Mouse (Mus musculus) liver, embryonic 15.5 days (tissue): ENCODE measurements at regions not wholly inside any gene's neighbourhood (a gene's known extent, or its start where the extent isn't known, plus 50 kb on each side); places are given as distances from the start of the nearest gene placed in this dataset.
"Not testable (repeated sequence)": the region's sequence is repeated elsewhere in the genome, so short reads cannot be mapped to it uniquely, and the experiment has no call there.

Experiments used
- ATAC-seq: fragments of 200-750 bp; cut with Nextera tagmentation; 2 replicates; pipeline ENCODE4 v1.8.0; 2017; ENCODE audit warnings: moderate number of reproducible peaks, mild to moderate bottlenecking, moderate library complexity; ENCODE audit not compliant: insufficient read depth
- H3K27ac ChIP-seq: fragments of 300-500 bp; sonication (generic); replicated peaks from 2 replicates; pipeline ENCODE4 v1.5.1; 2015; ENCODE audit warnings: mild to moderate bottlenecking, inconsistent platforms
- H3K27me3 ChIP-seq: fragments of 300-500 bp; sonication (generic); 2 replicates; pipeline ENCODE4 v1.6.1; 2015; ENCODE audit warnings: mild to moderate bottlenecking, inconsistent platforms
- H3K36me3 ChIP-seq: fragments of 300-500 bp; sonication (generic); replicated peaks from 2 replicates; pipeline ENCODE4 v1.6.1; 2015; ENCODE audit warnings: moderate library complexity, mild to moderate bottlenecking, inconsistent platforms
- H3K4me1 ChIP-seq: fragments of 300-500 bp; sonication (generic); replicated peaks from 2 replicates; pipeline ENCODE4 v1.6.1; 2015; ENCODE audit warnings: inconsistent platforms
- H3K4me2 ChIP-seq: fragments of 300-500 bp; sonication (generic); 2 replicates; pipeline ENCODE4 v1.6.1; 2015; ENCODE audit warnings: moderate library complexity, mild to moderate bottlenecking, inconsistent platforms
- H3K4me3 ChIP-seq: fragments of 300-500 bp; sonication (generic); replicated peaks from 2 replicates; pipeline ENCODE4 v1.5.1; 2015; ENCODE audit warnings: mild to moderate bottlenecking, inconsistent platforms
- H3K9ac ChIP-seq: fragments of 300-500 bp; sonication (generic); 2 replicates; pipeline ENCODE4 v1.6.1; 2015; ENCODE audit warnings: moderate library complexity, mild to moderate bottlenecking, inconsistent platforms
- H3K9me3 ChIP-seq: fragments of 300-500 bp; sonication (generic); replicated peaks from 2 replicates; pipeline ENCODE4 v1.6.1; 2016; ENCODE audit warnings: inconsistent platforms
- WGBS: fragments of 180-500 bp; shearing (Covaris S2); methylation state at CpG from one replicate; pipeline ENCODE4 v1.1.7; 2015; ENCODE audit warnings: mixed read lengths; ENCODE audit not compliant: insufficient replicate concordance; 5-methylcytosine and 5-hydroxymethylcytosine counted together

DNA sequence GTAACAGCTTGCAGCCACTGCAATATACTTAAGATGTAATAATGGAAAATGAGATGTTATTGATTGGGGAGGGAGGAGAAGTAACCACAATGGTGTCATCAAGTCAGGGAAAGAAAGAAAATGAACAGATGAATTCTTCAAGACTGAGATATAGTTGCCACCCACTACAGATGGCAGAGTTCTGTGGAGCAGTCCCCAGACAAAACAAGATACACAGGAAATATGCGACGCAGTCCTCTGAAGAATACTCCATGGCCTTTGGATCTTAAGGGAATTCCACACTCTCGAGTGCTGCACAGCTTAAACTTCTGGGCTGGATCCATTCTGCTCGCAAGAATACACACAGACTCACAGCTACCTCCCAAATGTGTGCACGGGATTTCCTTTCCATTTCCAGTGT, 113.4 kb downstream of the Sox4 start:
- Histone ChIP-seq H3K9ac (no peak overlapping the region), H3K4me3 (no peak overlapping the region), H3K36me3 (no peaks in the 10 kb centered on the region), H3K27ac (no peak overlapping the region), H3K27me3 (no peaks in the 10 kb centered on the region), H3K4me2 (no peak overlapping the region), H3K9me3 (no peaks in the 10 kb centered on the region), H3K4me1 (no peaks in the 10 kb centered on the region)
- no peak for ATAC-seq
- 51% methylated on average over 5 of the region's 5 CpGs for WGBS

DNA sequence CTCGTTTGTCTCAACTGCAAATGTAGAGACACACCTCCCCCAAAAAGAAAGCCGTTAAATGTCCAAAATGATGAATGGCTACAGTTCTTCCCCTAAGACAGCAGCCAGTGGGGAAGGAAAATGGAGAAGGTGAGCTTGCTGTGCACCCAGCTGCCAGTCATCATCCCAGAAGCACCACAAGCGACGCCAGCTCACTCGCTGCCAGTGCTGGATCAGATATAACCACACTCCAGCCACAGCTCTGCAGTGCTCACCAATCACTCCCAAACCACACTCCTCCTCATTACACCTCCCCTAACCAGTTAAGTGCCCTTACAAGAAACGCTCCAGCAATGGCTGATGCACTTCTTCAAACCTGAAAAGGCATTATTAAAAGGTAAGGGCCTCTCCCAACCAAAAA, 114.4 kb downstream of the Sox4 start:
- H3K36me3 ChIP-seq = no peaks in the 10 kb centered on the region
- no peak overlapping the region for H3K9ac ChIP-seq
- no peak for ATAC-seq
- 12% methylated on average over 6 of the region's 6 CpGs for WGBS
- H3K4me3 ChIP-seq = no peak overlapping the region
- no peak overlapping the region for H3K27ac ChIP-seq
- no peaks in the 10 kb centered on the region for H3K27me3 ChIP-seq
- no peaks in the 10 kb centered on the region for H3K4me1 ChIP-seq
- H3K9me3 ChIP-seq = no peaks in the 10 kb centered on the region
- no peak overlapping the region for H3K4me2 ChIP-seq

DNA sequence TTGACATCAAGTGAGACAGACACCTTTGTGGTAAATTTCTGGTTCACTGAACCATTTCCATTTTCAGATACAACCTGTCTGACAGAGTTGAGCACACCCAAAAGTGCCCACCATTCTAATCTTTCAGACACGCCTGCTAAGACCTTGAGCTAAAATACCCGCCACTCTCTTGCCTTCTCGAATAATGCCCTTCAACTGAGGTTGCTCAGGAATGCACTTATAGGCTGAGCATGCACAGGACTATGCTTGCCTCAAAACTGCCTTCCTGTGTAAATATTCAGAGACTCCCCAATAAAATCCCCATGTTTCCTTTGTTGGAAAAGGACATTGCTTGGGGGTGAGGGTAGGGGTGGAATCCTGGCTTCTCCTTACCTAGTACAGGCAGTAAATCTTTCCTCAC, 115.3 kb downstream of the Sox4 start:
- WGBS = 32% methylated on average over 3 of the region's 3 CpGs
- no peak overlapping the region for H3K4me2 ChIP-seq
- H3K27me3 ChIP-seq = no peaks in the 10 kb centered on the region
- no peak overlapping the region for H3K9ac ChIP-seq
- no peak overlapping the region for H3K4me3 ChIP-seq
- H3K4me1 ChIP-seq = no peaks in the 10 kb centered on the region
- no peaks in the 10 kb centered on the region for H3K9me3 ChIP-seq
- no peaks in the 10 kb centered on the region for H3K36me3 ChIP-seq
- no peak overlapping the region for H3K27ac ChIP-seq
- ATAC-seq = no peak

DNA sequence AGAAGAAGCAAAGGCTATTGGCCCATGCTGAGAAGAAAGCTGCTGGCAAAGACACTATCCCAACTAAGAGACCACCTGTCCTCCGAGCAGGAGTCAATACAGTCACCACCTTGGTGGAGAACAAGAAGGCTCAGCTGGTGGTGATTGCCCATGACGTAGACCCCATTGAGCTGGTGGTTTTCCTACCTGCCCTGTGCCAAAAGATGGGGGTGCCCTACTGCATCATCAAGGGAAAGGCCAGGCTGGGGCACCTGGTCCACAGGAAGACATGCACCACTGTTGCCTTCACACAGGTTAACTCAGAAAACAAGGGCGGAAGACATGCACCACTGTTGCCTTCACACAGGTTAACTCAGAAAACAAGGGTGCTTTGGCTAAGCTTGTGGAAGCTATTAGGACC, 116.3 kb downstream of the Sox4 start:
- H3K27ac ChIP-seq, H3K36me3 ChIP-seq, H3K4me1 ChIP-seq, H3K27me3 ChIP-seq, H3K4me3 ChIP-seq, H3K9ac ChIP-seq, H3K9me3 ChIP-seq, ATAC-seq, H3K4me2 ChIP-seq: not testable (repeated sequence)
- WGBS = 57% methylated on average over 3 of the region's 3 CpGs

DNA sequence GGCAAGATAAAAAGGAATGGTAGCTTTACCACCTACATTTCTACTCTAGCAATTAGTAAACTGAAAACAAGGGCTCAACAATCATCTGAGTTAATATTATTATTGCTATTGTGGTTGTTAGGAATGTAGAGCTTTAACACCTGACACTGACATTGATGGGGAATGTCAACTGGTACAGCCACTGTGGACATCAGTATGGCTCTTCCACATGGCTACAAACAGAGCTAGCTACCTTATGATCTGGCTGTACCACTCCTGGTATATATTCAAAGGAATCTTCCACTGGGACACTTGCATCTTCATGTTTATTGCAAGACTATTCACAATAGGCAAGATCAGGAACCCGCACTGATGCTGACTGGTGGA, 119.8 kb downstream of the Sox4 start:
- no peak overlapping the region for H3K4me2 ChIP-seq
- no peak overlapping the region for H3K9ac ChIP-seq
- no peak overlapping the region for H3K4me3 ChIP-seq
- H3K27ac ChIP-seq = no peak overlapping the region
- no peaks in the 10 kb centered on the region for H3K4me1 ChIP-seq
- no peak for ATAC-seq
- 63% methylated on average over 1 of the region's 1 CpGs for WGBS
- no peaks in the 10 kb centered on the region for H3K9me3 ChIP-seq
- no peaks in the 10 kb centered on the region for H3K27me3 ChIP-seq
- H3K36me3 ChIP-seq = no peaks in the 10 kb centered on the region

DNA sequence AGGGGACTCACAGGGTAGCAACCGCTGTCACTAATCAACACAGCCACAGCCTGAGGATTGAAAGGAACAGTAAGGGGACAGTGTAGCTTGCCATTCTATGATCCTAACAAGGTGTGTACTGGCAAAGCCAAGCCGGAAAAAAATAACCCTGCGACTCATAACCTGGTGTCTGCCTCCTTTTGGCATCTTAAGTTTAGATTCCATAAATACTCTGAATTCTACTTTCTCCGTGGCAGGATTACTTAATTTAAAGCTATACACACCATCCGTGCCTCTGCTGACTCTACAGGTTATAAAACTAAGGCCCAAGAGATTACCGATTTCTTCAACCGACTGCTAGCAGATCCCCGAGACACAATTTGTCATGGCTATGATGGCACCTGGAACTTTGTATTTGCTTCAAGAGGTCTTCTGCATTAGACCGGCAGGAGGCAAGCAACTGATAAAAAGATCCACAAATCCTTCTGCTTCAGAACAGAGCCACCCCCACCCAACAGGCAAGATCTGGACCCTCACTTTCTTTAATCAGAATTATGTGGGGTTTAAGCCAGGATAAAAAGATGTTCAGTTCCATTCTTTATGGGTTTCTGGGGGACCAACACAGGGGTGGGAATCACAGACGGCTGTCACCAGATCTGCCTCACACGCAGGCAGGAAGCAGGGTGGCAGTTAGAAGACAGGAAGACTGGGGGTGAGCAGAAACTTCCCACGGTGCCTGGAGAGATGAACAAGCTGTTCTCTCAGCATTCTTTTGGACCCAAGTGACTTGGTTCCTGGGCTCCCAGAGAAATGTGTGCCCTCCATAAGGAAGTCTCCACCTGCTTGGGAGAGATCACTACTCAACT, 120.4 kb downstream of the Sox4 start:
- H3K4me2 ChIP-seq = no peak overlapping the region
- no peak for ATAC-seq
- H3K27ac ChIP-seq = no peak overlapping the region
- H3K9me3 ChIP-seq = no peaks in the 10 kb centered on the region
- WGBS = 27% methylated on average over 12 of the region's 12 CpGs
- no peaks in the 10 kb centered on the region for H3K36me3 ChIP-seq
- H3K27me3 ChIP-seq = no peaks in the 10 kb centered on the region
- no peaks in the 10 kb centered on the region for H3K4me1 ChIP-seq
- H3K9ac ChIP-seq = no peak overlapping the region
- no peak overlapping the region for H3K4me3 ChIP-seq

DNA sequence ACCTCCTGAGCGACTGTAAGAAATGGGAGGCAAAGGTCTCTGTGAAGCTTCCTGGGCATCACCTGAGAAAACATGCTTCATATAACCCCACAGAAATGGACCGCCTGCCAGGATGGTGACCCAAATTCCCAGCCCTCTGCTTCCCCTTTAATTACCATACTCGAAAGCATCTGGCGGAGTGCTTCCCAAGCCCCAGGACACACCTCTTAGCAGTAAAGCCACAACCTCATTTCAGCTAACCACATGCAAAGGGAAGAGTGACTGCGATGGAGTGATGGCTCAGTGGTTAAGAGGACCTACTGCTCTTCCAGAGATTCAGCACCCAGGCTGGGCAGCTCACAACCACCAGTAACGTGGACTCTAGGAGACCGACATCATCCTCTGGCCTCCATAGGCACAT, 127.2 kb downstream of the Sox4 start:
- Histone ChIP-seq H3K4me1 (no peaks in the 10 kb centered on the region), H3K27ac (no peak overlapping the region), H3K36me3 (no peaks in the 10 kb centered on the region), H3K4me3 (no peak overlapping the region), H3K27me3 (no peaks in the 10 kb centered on the region), H3K4me2 (no peak overlapping the region), H3K9me3 (no peaks in the 10 kb centered on the region), H3K9ac (no peak overlapping the region)
- ATAC-seq = no peak
- WGBS = 55% methylated on average over 7 of the region's 7 CpGs

DNA sequence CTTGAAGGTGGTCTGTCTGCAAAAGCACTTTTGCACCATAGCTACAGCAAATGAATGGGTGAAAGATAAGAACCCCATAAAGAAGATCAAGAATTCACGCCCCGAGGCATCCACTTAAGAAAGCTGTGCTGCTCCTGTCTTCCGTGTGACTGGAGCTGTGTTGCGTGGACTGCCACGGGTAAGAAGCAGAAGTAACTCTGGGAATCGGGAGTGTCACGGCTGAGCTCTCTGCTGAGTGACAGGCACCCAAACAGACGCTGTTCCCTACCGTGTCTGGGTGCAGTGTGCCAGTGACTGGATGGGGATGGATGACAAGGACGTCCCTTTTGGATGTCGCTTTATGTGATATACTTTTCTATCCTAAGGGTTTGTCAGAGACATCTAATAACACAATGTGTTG, 129.5 kb downstream of the Sox4 start:
- no peak overlapping the region for H3K27ac ChIP-seq
- WGBS = 45% methylated on average over 11 of the region's 11 CpGs
- no peaks in the 10 kb centered on the region for H3K4me1 ChIP-seq
- H3K4me3 ChIP-seq = no peak overlapping the region
- no peak for ATAC-seq
- no peaks in the 10 kb centered on the region for H3K9me3 ChIP-seq
- no peaks in the 10 kb centered on the region for H3K27me3 ChIP-seq
- H3K36me3 ChIP-seq = no peaks in the 10 kb centered on the region
- no peak overlapping the region for H3K9ac ChIP-seq
- no peak overlapping the region for H3K4me2 ChIP-seq

DNA sequence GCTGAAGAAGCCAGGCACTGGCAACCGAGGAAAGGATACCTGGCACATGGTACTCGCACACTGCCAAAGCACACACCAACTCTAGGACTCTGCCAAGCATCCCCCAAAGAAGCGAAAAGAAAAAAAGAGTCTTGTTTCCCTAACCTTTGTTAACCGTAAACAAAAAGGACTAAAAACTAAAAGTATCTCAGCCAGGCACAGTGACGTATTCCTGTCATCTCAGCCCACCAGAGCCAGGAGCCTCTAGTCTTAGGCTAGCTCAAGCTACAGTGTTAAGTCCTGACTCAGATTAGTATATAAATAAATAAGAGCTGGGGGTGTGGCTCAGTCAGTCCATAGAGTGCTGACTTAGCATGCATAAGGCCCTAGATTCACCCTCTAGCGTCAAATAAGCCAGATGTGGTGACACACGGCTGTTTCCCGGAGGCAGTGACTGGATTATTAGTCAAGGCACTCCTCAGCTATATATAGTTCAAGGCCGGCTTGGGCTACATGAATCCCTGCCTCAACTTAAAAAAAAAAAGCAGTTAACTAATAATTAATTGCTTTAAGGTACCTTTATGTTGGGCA, 130.1 kb downstream of the Sox4 start:
- Histone ChIP-seq H3K4me2 (no peak overlapping the region), H3K4me3 (no peak overlapping the region), H3K9me3 (no peaks in the 10 kb centered on the region), H3K27ac (no peak overlapping the region), H3K9ac (no peak overlapping the region), H3K36me3 (no peaks in the 10 kb centered on the region), H3K27me3 (no peaks in the 10 kb centered on the region), H3K4me1 (no peaks in the 10 kb centered on the region)
- no peak for ATAC-seq
- WGBS = 69% methylated on average over 9 of the region's 9 CpGs

DNA sequence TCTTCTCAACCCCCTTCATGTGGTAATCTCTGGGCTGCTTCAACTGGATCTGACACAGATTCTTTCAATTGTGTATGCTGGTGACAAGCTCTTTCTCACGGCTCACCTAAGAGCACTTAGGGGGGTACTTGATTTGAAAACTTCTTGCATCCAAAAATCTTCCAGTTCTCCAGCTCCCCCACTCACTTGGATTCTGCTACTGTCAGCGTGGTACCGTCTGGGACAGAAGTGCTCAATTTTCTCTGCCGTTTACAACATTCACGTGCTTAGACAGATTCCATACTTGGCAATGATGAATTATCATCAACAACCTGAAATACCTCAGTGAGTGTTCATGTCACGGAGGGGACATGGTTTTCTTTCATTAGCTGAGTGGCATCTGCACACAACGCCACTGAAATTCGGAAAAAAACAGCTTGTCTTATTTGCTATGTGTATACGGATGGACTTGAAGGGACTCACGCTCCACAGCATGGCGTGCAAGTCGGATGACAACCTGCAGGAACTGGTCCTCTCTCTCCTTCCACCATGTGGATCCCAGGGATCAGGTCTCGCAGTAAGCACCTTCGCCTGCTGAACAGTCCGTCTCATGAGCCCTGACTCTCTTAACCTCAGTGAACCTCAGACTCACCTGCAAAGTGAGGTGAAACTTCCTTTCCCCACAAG, 132.5 kb downstream of the Sox4 start:
- no peaks in the 10 kb centered on the region for H3K9me3 ChIP-seq
- no peak overlapping the region for H3K9ac ChIP-seq
- no peaks in the 10 kb centered on the region for H3K36me3 ChIP-seq
- no peak for ATAC-seq
- no peaks in the 10 kb centered on the region for H3K4me1 ChIP-seq
- WGBS = 72% methylated on average over 15 of the region's 15 CpGs
- peaks cover 4% of the 10 kb centered on the region; the same call in 1 of the 2 replicates for H3K27me3 ChIP-seq
- no peak overlapping the region for H3K27ac ChIP-seq
- no peak overlapping the region for H3K4me3 ChIP-seq
- no peak overlapping the region for H3K4me2 ChIP-seq

DNA sequence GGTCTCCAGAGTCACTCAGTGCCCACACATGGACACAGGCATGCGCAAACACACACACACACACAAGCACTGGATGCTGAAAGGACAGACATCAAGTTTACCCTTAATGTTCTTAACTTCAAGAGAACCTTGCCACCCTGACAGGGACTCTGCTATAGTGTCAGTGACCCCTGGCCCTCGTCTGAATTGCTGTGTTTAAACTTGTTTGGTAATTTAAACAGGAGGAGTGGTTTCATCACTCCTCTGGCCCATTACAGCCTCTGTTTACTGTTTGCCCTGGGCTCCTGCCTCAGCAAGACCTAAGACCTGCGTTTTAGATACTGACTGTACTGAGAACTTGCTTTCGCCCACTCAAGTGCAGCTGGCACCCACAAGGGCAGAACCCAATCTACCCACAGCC, 139.4 kb downstream of the Sox4 start:
- peak; percentile 78 for ATAC-seq
- Histone ChIP-seq H3K4me1 (peaks cover 5% of the 10 kb centered on the region; the same call in 1 of the 2 replicates), H3K27me3 (peaks cover 4% of the 10 kb centered on the region; the same call in 1 of the 2 replicates), H3K36me3 (no peaks in the 10 kb centered on the region), H3K4me2 (no peak overlapping the region), H3K4me3 (no peak overlapping the region), H3K9me3 (no peaks in the 10 kb centered on the region), H3K27ac (no peak overlapping the region), H3K9ac (no peak overlapping the region)
- 42% methylated on average over 4 of the region's 4 CpGs for WGBS
